Mouse (Mus musculus) ovary, postnatal 36 days (tissue): ENCODE data around the gene Unc13a.

Experiments used
- DNase-seq: peaks from one replicate; pipeline ENCODE4 v3.0.0; 2022; ENCODE audit warnings: low spot score, mixed read lengths

Gene Unc13a

DNA sequence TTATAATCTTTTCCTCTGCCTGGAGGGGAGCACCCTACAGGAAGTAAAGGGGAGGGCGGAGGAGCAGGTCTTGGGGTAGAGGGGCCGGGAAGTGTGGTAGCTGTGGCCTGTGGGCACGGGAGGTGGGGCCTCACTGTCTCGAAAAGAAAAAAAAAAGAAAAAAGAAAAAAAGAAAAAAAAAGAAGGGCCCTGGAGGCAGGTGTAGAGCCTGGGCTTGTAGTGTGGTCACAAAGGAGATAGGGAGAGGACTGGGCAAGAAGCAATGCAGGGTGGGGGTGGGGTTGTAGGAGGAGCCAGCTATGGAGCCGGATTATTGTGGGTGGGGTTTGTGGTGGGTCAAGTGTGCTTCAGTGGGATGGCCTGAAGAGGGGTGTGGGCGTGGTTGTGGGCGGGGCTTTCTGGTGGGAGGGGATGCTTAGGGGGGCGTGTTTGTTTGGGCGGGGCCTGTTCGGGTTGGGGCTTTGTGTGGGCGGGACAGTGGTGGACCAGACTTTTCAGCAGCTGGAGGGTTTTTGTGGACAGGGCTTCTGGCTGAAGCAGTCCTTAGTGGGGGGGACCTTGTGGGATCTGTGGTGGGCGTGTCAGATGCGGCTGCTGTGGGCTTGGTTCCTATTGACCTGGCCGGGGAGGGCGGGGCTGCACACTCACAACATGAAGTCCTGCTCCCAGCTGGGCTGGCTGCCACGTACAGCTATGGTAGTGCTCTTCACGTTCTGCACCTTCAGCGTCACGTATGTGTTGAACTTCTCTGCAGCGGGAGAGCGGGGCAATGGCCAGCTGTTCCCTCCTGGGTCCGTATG lies 6.0 kb downstream of the Unc13a start:
- DNase-seq = peak; percentile 67

- peak; percentile 82 for DNase-seq
These were observed 11.0 kb downstream of the Unc13a start for GRCm38 (mm10) chr8:71660325-71661120.

- DNase-seq = no peak
These were observed 11.8 kb downstream of the Unc13a start for GRCm38 (mm10) chr8:71659751-71660150.

GRCm38 (mm10) chr8:71658515-71659049 lies 13.0 kb downstream of the Unc13a start:
- no peak for DNase-seq

DNA sequence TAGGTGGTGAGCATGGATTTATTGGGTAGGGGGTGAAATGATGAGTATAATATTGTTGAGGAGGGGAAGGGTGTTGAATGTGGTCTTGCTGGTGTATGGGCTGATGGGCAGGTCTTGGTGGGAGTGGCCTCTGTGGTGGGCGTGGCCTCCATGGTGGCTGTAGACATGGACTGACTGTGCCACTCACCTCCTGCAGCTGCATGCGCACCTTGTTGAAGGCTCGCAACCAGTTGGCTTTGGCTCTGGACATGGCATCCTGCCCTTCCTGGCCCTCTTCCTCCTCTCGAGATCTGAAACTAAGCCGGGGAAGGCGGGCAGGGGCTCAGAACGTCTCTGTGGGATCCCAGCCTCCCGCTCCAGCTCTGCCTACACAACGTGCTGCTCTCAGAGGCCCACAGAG lies 13.7 kb downstream of the Unc13a start:
- DNase-seq = no peak

DNA sequence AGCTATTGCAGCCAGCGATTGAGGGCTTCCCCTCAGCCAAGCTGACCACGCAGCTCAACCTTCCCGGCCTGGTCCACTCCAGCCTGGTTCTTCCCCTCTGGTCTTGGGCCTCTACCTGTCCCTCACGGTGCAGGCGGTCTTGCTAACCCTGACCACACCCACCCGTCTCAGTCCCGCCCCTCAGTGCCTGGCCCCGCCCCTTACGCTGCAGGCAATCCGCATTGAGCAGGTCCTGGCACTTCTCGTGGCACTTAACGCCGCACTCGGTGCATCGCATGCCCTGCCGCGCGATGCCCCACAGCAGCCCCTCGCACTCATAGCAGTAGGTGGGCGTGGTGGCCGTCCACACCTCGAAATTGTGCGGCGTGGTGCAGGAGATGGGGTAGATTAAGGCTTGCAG lies 17.0 kb downstream of the Unc13a start:
- DNase-seq = peak; percentile 41

DNA sequence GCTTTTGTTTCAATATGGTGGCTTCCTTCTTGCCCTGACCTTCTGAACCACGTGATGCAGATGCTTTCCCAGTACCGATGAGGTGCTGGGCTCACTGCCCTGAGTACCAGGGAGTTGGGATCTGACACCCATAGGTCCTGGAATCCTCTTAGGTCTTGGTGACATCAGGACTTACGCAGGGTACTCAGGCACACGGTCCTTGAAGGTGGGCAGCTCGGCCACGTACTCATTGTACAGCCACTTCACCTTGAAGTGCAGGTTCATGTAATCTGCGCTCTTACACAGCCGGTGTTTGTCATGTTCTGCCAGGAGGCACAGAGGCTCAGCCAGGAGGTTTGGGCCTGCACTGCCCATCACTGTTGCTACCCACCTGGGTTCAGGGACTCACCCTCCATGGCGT lies 26.0 kb downstream of the Unc13a start:
- DNase-seq = no peak

GRCm38 (mm10) chr8:71639318-71639717 lies 32.2 kb downstream of the Unc13a start:
- DNase-seq = no peak

GRCm38 (mm10) chr8:71638321-71638720 lies 33.2 kb downstream of the Unc13a start:
- no peak for DNase-seq

DNA sequence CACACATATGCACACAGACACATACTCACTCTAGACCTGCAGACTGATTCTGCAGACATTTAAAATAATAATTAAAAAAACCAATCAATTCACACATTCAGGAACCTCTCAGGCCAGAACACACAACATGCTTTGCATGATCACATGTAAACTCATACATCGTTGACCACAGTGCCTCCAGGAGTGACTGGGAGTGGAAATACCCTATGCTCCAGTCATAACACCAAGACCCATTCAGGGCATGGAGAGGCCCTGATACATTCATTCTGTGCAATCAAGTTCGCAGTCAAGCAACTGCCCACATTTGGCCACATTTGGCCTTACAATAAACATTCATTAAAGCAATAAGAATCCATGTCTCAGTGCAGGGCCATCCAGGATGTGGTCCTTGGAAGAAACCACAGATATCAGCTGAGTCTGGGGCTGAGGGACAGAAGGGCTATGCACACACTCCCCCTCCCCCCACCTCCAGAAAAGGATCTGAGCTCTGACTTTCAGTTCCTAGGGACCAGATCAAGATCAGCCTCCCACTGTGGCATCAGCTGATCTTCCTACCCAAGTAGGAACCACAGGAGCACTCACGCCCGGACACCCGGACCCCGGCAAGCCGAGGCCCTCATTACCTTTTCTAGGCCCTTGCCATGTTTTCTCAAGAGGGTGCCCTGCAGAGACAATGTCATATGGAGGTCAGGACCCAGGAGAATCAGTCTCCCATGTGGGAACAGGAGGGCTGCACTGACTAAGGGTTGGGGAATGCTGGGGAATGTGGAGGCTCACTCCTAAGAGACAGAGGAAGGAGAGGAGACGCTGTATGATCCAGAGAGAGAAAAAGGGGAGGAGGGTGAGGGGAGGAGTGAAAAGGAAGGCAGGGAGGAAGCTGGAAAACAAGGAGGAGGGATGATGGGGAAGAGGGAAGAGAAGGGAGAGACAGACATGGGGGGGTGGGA lies 34.1 kb downstream of the Unc13a start:
- DNase-seq = no peak

GRCm38 (mm10) chr8:71633981-71634667 lies 37.4 kb downstream of the Unc13a start:
- DNase-seq = peak; percentile 52

GRCm38 (mm10) chr8:71633164-71633563 lies 38.4 kb downstream of the Unc13a start:
- peak; percentile 61 for DNase-seq

- DNase-seq = no peak
These were observed 39.7 kb downstream of the Unc13a start for GRCm38 (mm10) chr8:71631897-71632296.

DNA sequence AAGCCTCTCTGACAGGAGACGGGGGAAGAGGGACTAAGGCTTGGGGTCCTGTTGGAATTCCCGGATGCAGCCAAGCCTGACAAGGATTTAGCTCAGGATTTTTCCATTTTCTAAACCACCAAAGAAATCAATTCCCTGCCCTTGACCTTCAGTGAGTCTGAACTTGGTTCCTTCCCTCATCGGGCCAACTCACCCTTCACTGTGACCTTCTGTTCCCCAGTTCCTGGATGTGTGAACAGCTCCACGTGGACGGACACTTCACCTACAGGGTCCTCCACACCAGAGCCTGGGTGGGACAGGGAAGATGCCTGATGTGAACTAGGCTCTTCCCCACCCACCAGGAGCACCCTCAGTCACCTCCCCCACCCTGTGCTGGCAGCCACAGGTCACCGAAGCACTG lies 40.8 kb downstream of the Unc13a start:
- DNase-seq = no peak

GRCm38 (mm10) chr8:71629781-71630212 lies 41.8 kb downstream of the Unc13a start:
- peak; percentile 61 for DNase-seq

DNA sequence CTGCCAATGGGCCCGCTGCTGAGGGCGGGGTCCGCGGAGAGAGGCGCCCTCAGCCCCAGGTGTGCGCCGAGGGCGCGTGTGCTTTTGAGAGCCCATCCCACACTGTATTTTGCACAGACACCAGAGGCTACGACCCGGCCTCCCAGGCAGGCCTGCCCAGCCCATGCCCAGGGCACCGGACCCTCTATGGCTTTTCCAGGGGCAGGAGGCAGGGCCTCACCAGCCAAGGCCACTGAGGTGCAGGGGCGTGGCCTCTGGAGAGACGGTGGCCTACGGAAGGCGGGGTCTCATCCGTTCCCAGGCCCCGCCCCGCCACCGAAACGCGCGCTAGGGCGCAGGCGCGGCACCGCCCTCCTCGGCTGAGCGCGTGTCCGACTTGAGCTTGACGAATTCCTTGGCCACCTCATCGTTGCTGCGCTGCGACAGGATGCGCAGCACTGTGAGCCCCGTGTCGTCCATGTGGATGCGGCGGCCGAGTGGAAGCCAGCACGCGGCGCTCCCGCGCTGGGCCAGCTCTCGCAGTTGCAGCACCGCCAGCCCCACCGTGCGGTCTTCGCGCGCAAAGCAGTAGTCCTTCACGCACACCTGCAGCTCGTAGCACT lies 42.4 kb downstream of the Unc13a start:
- DNase-seq = peak; percentile 95

- DNase-seq = no peak
These were observed 43.0 kb downstream of the Unc13a start for GRCm38 (mm10) chr8:71628396-71629095.

- DNase-seq = no peak
These were observed 44.1 kb downstream of the Unc13a start for GRCm38 (mm10) chr8:71627265-71628099.

DNA sequence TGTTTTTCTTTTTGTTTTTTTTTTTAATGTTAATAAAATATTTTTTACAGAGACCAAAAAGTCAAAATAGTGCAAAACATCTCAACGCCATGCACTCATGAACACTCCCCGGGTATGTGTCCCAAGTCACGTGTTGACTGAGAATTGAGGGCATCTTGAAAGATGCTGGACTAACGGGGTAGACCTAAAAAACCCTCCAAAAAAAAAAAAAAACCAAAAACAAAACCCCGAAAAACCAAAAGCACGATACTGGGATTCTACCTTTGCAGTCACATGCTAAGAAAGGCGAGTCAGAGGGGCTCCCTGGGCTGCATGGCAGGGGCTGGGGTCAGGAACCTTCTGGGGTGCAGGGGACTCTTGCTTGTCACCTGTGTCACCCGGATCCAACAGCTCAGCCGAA lies 44.8 kb downstream of the Unc13a start:
- no peak for DNase-seq
